In the genomic region with DNA sequence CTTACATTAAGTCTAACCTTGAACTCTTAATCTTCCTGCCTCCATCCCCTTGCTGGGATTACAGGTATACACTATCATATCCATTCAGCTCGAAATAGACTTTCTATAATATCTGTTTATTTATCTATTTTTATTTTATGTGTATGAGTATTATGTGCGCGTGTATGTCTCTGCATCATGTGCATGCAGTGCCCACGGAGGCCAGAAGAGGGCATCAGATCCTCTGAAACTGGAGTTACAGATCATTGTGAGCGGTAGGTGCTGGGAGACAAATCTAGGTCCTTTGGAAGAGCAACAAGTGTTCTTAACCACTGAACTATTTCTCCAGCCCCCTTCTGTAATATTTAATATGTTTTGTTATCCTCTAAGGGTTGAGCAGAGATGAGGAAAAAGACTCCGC, we compare ENCODE assay signal across 12 mouse cellular contexts. TPM values are rescaled to one million over a fixed set of nuclear protein-coding genes. Genes with fewer than 3 reads are reported as not detected.
DNase-seq lines count a peak whose midpoint lies in the region; ATAC-seq and TF ChIP-seq lines count a peak whose summit lies in the region.
"Had no signal": no experiment of that assay in that cellular context is flagged by ENCODE, and none has a peak within 500 bp of the region (broad histone marks: within the 10 kb centered on the region; RNA-seq: fewer than 3 reads in every experiment).

No protein-coding gene starts in this region.

- H3K4me3 ChIP-seq in heart, embryonic 11.5 days (ENCODE audit: low read depth, low read length): no peak overlapping the region
- no peak overlapping the region for H3K4me3 ChIP-seq in stomach, postnatal 0 days (ENCODE audit: low read depth, low read length)
- H3K4me3 ChIP-seq: forebrain, embryonic 12.5 days; megakaryocyte, embryonic 14.5 days; neural tube, embryonic 13.5 days had no signal

- H3K4me2 ChIP-seq in heart, embryonic 11.5 days: no peak overlapping the region
- H3K4me2 ChIP-seq in stomach, postnatal 0 days (replicated peaks; ENCODE audit: low read depth): no peak overlapping the region
- H3K4me2 ChIP-seq: forebrain, embryonic 12.5 days; neural tube, embryonic 13.5 days had no signal

- H3K9me3 ChIP-seq in heart, embryonic 11.5 days (replicated peaks; ENCODE audit: control insufficient read depth, low read length): no peaks in the 10 kb centered on the region
- no peaks in the 10 kb centered on the region for H3K9me3 ChIP-seq in stomach, postnatal 0 days (ENCODE audit: control insufficient read depth, low read length)
- H3K9me3 ChIP-seq: forebrain, embryonic 12.5 days; neural tube, embryonic 13.5 days had no signal

- TF ChIP-seq EP300 in stomach, postnatal 0 days (optimal IDR thresholded peaks at IDR 0.05): no peak

- no peaks in the 10 kb centered on the region for H3K27me3 ChIP-seq in heart, embryonic 11.5 days (ENCODE audit: control insufficient read depth, insufficient read depth, low read length)
- H3K27me3 ChIP-seq in stomach, postnatal 0 days (ENCODE audit: control insufficient read depth, insufficient read depth, low read length): no peaks in the 10 kb centered on the region
- H3K27me3 ChIP-seq: forebrain, embryonic 12.5 days; neural tube, embryonic 13.5 days had no signal

- H3K4me1 ChIP-seq in heart, embryonic 11.5 days (ENCODE audit: control insufficient read depth, insufficient read depth, low read length): peaks cover 5% of the 10 kb centered on the region; the same call in 1 of the 2 replicates
- H3K4me1 ChIP-seq in stomach, postnatal 0 days (replicated peaks; ENCODE audit: control insufficient read depth, insufficient read depth): no peaks in the 10 kb centered on the region
- H3K4me1 ChIP-seq: forebrain, embryonic 12.5 days; neural tube, embryonic 13.5 days had no signal

- no peak overlapping the region for H3K9ac ChIP-seq in heart, embryonic 11.5 days (ENCODE audit: low read depth, low read length)
- H3K9ac ChIP-seq in stomach, postnatal 0 days (ENCODE audit: low read length): no peak overlapping the region
- H3K9ac ChIP-seq: forebrain, embryonic 12.5 days; neural tube, embryonic 13.5 days had no signal

- TF ChIP-seq CTCF in stomach, postnatal 0 days (IDR thresholded peaks at IDR 0.05; ENCODE audit: low read depth): peak; percentile 61

- no peak for ATAC-seq in heart, embryonic 11.5 days (replicated peaks; ENCODE audit: insufficient number of reproducible peaks, low FRiP score, low TSS enrichment)
- no peak for ATAC-seq in stomach, postnatal 0 days (ENCODE audit: low FRiP score, low TSS enrichment)
- ATAC-seq: inflammation-experienced regulatory T-cells, adult 6 months had no signal

- H3K27ac ChIP-seq in heart, embryonic 11.5 days (ENCODE audit: low read depth, low read length): no peak overlapping the region
- no peak overlapping the region for H3K27ac ChIP-seq in stomach, postnatal 0 days (replicated peaks)
- H3K27ac ChIP-seq: forebrain, embryonic 12.5 days; neural tube, embryonic 13.5 days had no signal

- peak; percentile 17 for DNase-seq in heart, postnatal 4 days
- DNase-seq in retina, embryonic 14.5 days (ENCODE audit: low spot score): peak; percentile 5
- DNase-seq in retina, postnatal 1 day: no peak
- peak; percentile 4 for DNase-seq in T-cell, adult 2 months (ENCODE audit: low spot score)
- no peak for DNase-seq in stomach, postnatal 0 days (ENCODE audit: low spot score)
- DNase-seq in urinary bladder, postnatal 10 days (ENCODE audit: low spot score): no peak
- no peak for DNase-seq in left cerebral cortex, postnatal 4 days

- intact Hi-C loops in left cerebral cortex, postnatal 4 days (cut with DNase I): no loop called here

- 67% methylated on average over 6 of the region's 6 CpGs for WGBS in heart, embryonic 11.5 days (ENCODE audit: insufficient replicate concordance)
- WGBS in stomach, postnatal 0 days: 76% methylated on average over 6 of the region's 6 CpGs

- H3K36me3 ChIP-seq in heart, embryonic 11.5 days (ENCODE audit: control insufficient read depth, insufficient read depth, low read length): no peaks in the 10 kb centered on the region
- H3K36me3 ChIP-seq in stomach, postnatal 0 days (ENCODE audit: control insufficient read depth, insufficient read depth, low read length): no peaks in the 10 kb centered on the region
- H3K36me3 ChIP-seq: forebrain, embryonic 12.5 days; neural tube, embryonic 13.5 days had no signal

RNA-seq across cellular contexts. Expression of a gene that starts 37.7 kb away (rescaled TPM):
- 10 to 100 TPM; 16.2 to 16.8 TPM for total RNA-seq in heart, postnatal 4 days (2021)
- polyA plus RNA-seq in heart, embryonic 11.5 days (2014; fragmentation: Nextera tagmentation; extraction: Ambion mirVana): 15.6 and 16.0 TPM in 2 replicates
- 11.0 and 12.4 TPM in 2 replicates for polyA plus RNA-seq in stomach, postnatal 0 days (2015; fragmentation: Nextera tagmentation; extraction: Ambion mirVana)
- 10 to 100 TPM; 20.2 to 21.3 TPM for total RNA-seq in left cerebral cortex, postnatal 4 days (2021)

RNA-seq across cellular contexts. Expression of a gene that starts 38.4 kb away (rescaled TPM):
- total RNA-seq in heart, postnatal 4 days (2021): 10 to 100 TPM; 39.2 to 40.0 TPM
- polyA plus RNA-seq in heart, embryonic 11.5 days (2014; fragmentation: Nextera tagmentation; extraction: Ambion mirVana): 50.4 and 52.6 TPM in 2 replicates
- polyA plus RNA-seq in stomach, postnatal 0 days (2015; fragmentation: Nextera tagmentation; extraction: Ambion mirVana): 23.1 and 24.2 TPM in 2 replicates
- 10 to 100 TPM; 63.7 to 66.3 TPM for total RNA-seq in left cerebral cortex, postnatal 4 days (2021)

Comparison
In these comparisons a context has a peak if more than half of its experiments do, and no peak if none do; other contexts are left out.
1. DNase-seq: peak in heart, postnatal 4 days (single experiment), retina, embryonic 14.5 days (single experiment) and T-cell, adult 2 months (single experiment); none in retina, postnatal 1 day (single experiment), stomach, postnatal 0 days (single experiment), urinary bladder, postnatal 10 days (single experiment) and left cerebral cortex, postnatal 4 days (single experiment).